Mouse (Mus musculus): ENCODE measurements around the gene Dtnb.

- no peak for TF ChIP-seq MYOG (IDR thresholded peaks at IDR 0.05; ENCODE audit: control insufficient read depth, extremely low read depth, insufficient read length)
- no peak for TF ChIP-seq MAX (IDR thresholded peaks at IDR 0.05)
- no peak for TF ChIP-seq CTCF (IDR thresholded peaks at IDR 0.05; ENCODE audit: control insufficient read depth, insufficient read depth, insufficient read length)
Measured at GRCm38 (mm10) chr12:3656799-3657198, 84.6 kb downstream of the Dtnb start.

All from C2C12 (cell line).